Comparison of ENCODE assay signal across 22 mouse cellular contexts in the genomic region with DNA sequence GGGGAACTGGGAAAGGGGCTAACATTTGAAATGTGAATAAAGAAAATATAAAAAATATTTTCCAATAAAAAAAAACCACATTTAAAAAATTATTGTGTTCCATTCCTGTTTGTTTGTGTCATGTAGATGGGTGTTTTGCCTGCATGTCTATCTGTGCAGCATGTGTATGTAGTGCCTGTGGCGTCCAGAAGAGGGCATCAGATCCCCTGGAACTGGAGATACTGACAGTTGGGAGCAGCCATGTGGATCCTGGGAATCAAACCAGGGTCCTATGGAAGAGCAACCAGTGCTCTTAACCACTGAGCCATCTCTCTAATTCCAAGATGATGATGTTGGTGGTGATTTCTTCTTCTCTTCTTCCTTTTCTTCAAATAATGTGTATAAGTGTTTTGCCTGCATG. TPM values are rescaled to one million over a fixed set of nuclear protein-coding genes. Genes with fewer than 3 reads are reported as not detected.
DNase-seq lines count a peak whose midpoint lies in the region; ATAC-seq and TF ChIP-seq lines count a peak whose summit lies in the region.
"Had no signal": no experiment of that assay in that cellular context is flagged by ENCODE, and none has a peak within 500 bp of the region (broad histone marks: within the 10 kb centered on the region; RNA-seq: fewer than 3 reads in every experiment).

No protein-coding gene starts in this region.

- intact Hi-C loops in heart, postnatal 10 days (cut with DNase I): no loop called here

- no peaks in the 10 kb centered on the region for H3K36me3 ChIP-seq in heart, postnatal 0 days (replicated peaks; ENCODE audit: control insufficient read depth, insufficient read depth, low read length)
- H3K36me3 ChIP-seq in lung, postnatal 0 days (ENCODE audit: insufficient read depth, low read length): no peaks in the 10 kb centered on the region
- H3K36me3 ChIP-seq in G1E (replicated peaks): no peaks in the 10 kb centered on the region
- H3K36me3 ChIP-seq in liver, postnatal 0 days (replicated peaks; ENCODE audit: insufficient read depth, low read length): no peaks in the 10 kb centered on the region
- H3K36me3 ChIP-seq in kidney, embryonic 15.5 days: no peaks in the 10 kb centered on the region
- H3K36me3 ChIP-seq: limb, embryonic 12.5 days; midbrain, embryonic 13.5 days; neural tube, embryonic 15.5 days had no signal

- no peak overlapping the region for H3K4me2 ChIP-seq in heart, postnatal 0 days (ENCODE audit: low read depth, low read length)
- no peak overlapping the region for H3K4me2 ChIP-seq in lung, postnatal 0 days (replicated peaks; ENCODE audit: low read depth, low read length)
- no peak overlapping the region for H3K4me2 ChIP-seq in liver, postnatal 0 days (ENCODE audit: low read depth, low read length)
- H3K4me2 ChIP-seq in kidney, embryonic 15.5 days: no peak overlapping the region
- H3K4me2 ChIP-seq: forebrain, embryonic 13.5 days; heart, embryonic 11.5 days; limb, embryonic 12.5 days; midbrain, embryonic 13.5 days; neural tube, embryonic 15.5 days had no signal

- TF ChIP-seq CTCF in heart, postnatal 0 days (IDR thresholded peaks at IDR 0.05; ENCODE audit: low read depth): peak; percentile 14; the same call in 1 of the 2 replicates
- TF ChIP-seq CTCF in lung, postnatal 0 days (IDR thresholded peaks at IDR 0.05): peak; percentile 38
- TF ChIP-seq CTCF in G1E (IDR thresholded peaks at IDR 0.05; ENCODE audit: low read depth, low read length): peak; percentile 23; the same call in 1 of the 2 replicates
- TF ChIP-seq CTCF in liver, postnatal 0 days (IDR thresholded peaks at IDR 0.05; ENCODE audit: low read depth): peak; percentile 56

- no peak overlapping the region for H3K9ac ChIP-seq in heart, postnatal 0 days (replicated peaks; ENCODE audit: low read depth, low read length)
- no peak overlapping the region for H3K9ac ChIP-seq in lung, postnatal 0 days (replicated peaks; ENCODE audit: low read depth)
- H3K9ac ChIP-seq in liver, postnatal 0 days (replicated peaks): no peak overlapping the region
- H3K9ac ChIP-seq in kidney, embryonic 15.5 days: no peak overlapping the region
- H3K9ac ChIP-seq: forebrain, embryonic 13.5 days; limb, embryonic 12.5 days; midbrain, embryonic 13.5 days; neural tube, embryonic 15.5 days had no signal

- ATAC-seq in heart, postnatal 0 days (ENCODE audit: insufficient read depth, low read depth): no peak
- no peak for ATAC-seq in lung, postnatal 0 days
- no peak for ATAC-seq in G1E (ENCODE audit: extremely low read depth, insufficient number of reproducible peaks, low FRiP score, poor library complexity, severe bottlenecking)
- no peak for ATAC-seq in liver, postnatal 0 days
- ATAC-seq in kidney, embryonic 15.5 days (replicated peaks; ENCODE audit: low FRiP score): no peak
- ATAC-seq: forebrain, embryonic 13.5 days; hindbrain, postnatal 0 days; midbrain, embryonic 13.5 days had no signal

- no peak for TF ChIP-seq EP300 in heart, postnatal 0 days (IDR thresholded peaks at IDR 0.05; ENCODE audit: low read depth)
- no peak for TF ChIP-seq EP300 in lung, postnatal 0 days (IDR thresholded peaks at IDR 0.05)
- TF ChIP-seq EP300 in liver, postnatal 0 days (IDR thresholded peaks at IDR 0.05; ENCODE audit: low read depth): no peak

- no peaks in the 10 kb centered on the region for H3K9me3 ChIP-seq in heart, postnatal 0 days (replicated peaks; ENCODE audit: control insufficient read depth, low read length)
- no peaks in the 10 kb centered on the region for H3K9me3 ChIP-seq in lung, postnatal 0 days (ENCODE audit: low read length)
- H3K9me3 ChIP-seq in G1E (replicated peaks): no peaks in the 10 kb centered on the region
- H3K9me3 ChIP-seq in liver, postnatal 0 days (ENCODE audit: low read length): no peaks in the 10 kb centered on the region
- no peaks in the 10 kb centered on the region for H3K9me3 ChIP-seq in kidney, embryonic 15.5 days (replicated peaks)
- H3K9me3 ChIP-seq: forebrain, embryonic 13.5 days; limb, embryonic 12.5 days; midbrain, embryonic 13.5 days; neural tube, embryonic 15.5 days had no signal

- no peak overlapping the region for H3K27ac ChIP-seq in heart, postnatal 0 days (ENCODE audit: low read depth)
- no peak overlapping the region for H3K27ac ChIP-seq in lung, postnatal 0 days (ENCODE audit: low read length)
- no peak overlapping the region for H3K27ac ChIP-seq in liver, postnatal 0 days (ENCODE audit: low read depth)
- H3K27ac ChIP-seq in kidney, embryonic 15.5 days: no peak overlapping the region
- H3K27ac ChIP-seq: forebrain, embryonic 13.5 days; hindbrain, postnatal 0 days; left cerebral cortex, adult 2 months; limb, embryonic 12.5 days; midbrain, embryonic 13.5 days; neural tube, embryonic 15.5 days had no signal

- H3K27me3 ChIP-seq in heart, postnatal 0 days (ENCODE audit: control insufficient read depth, insufficient read depth, low read length): no peaks in the 10 kb centered on the region
- no peaks in the 10 kb centered on the region for H3K27me3 ChIP-seq in lung, postnatal 0 days (replicated peaks; ENCODE audit: insufficient read depth, low read length)
- H3K27me3 ChIP-seq in G1E (ENCODE audit: insufficient read depth, low read length): peaks cover 32% of the 10 kb centered on the region
- no peaks in the 10 kb centered on the region for H3K27me3 ChIP-seq in liver, postnatal 0 days (ENCODE audit: insufficient read depth, low read length)
- no peaks in the 10 kb centered on the region for H3K27me3 ChIP-seq in kidney, embryonic 15.5 days
- H3K27me3 ChIP-seq: forebrain, embryonic 13.5 days; limb, embryonic 12.5 days; midbrain, embryonic 13.5 days; neural tube, embryonic 15.5 days had no signal

- no peak for DNase-seq in heart, postnatal 0 days (ENCODE audit: low spot score)
- DNase-seq in heart, postnatal 10 days: no peak
- no peak for DNase-seq in lung, postnatal 0 days (ENCODE audit: low spot score)
- no peak for DNase-seq in lung, postnatal 25 days (ENCODE audit: low spot score)
- DNase-seq in G1E (ENCODE audit: low spot score): no peak
- DNase-seq in liver, postnatal 0 days: no peak
- no peak for DNase-seq in right cerebral cortex, postnatal 36 days (ENCODE audit: low spot score in 2 of 2)
- DNase-seq: adrenal gland, postnatal 25 days; cerebellum, postnatal 10 days; heart, postnatal 4 days; lung, adult 2 months; retina, postnatal 1 day; thymus, adult 2 months had no signal

- 32% methylated on average over 1 of the region's 1 CpGs for WGBS in heart, postnatal 0 days
- WGBS in lung, postnatal 0 days: 38% methylated on average over 1 of the region's 1 CpGs
- WGBS in liver, postnatal 0 days (ENCODE audit: insufficient replicate concordance): 45% methylated on average over 1 of the region's 1 CpGs
- 59% methylated on average over 1 of the region's 1 CpGs for WGBS in kidney, embryonic 15.5 days

- H3K4me3 ChIP-seq in heart, postnatal 0 days (ENCODE audit: low read depth, low read length): no peak overlapping the region
- no peak overlapping the region for H3K4me3 ChIP-seq in lung, postnatal 0 days (ENCODE audit: low read depth, low read length)
- H3K4me3 ChIP-seq in G1E (ENCODE audit: low read depth, low read length): no peak overlapping the region
- no peak overlapping the region for H3K4me3 ChIP-seq in liver, postnatal 0 days (ENCODE audit: low read depth, low read length)
- no peak overlapping the region for H3K4me3 ChIP-seq in kidney, embryonic 15.5 days (replicated peaks)
- H3K4me3 ChIP-seq: forebrain, embryonic 13.5 days; left cerebral cortex, adult 2 months; limb, embryonic 12.5 days; midbrain, embryonic 13.5 days; myocyte; neural tube, embryonic 15.5 days had no signal

- peaks cover 7% of the 10 kb centered on the region for H3K4me1 ChIP-seq in heart, postnatal 0 days (ENCODE audit: control insufficient read depth, insufficient read depth)
- H3K4me1 ChIP-seq in lung, postnatal 0 days (ENCODE audit: insufficient read depth, low read depth, low read length): no peaks in the 10 kb centered on the region; the same call in 1 of the 2 replicates
- peaks cover 13% of the 10 kb centered on the region for H3K4me1 ChIP-seq in G1E (ENCODE audit: insufficient read depth, low read depth, low read length)
- H3K4me1 ChIP-seq in liver, postnatal 0 days (ENCODE audit: insufficient read depth): peaks cover 11% of the 10 kb centered on the region; the same call in 1 of the 2 replicates
- H3K4me1 ChIP-seq in kidney, embryonic 15.5 days: peaks cover 9% of the 10 kb centered on the region
- H3K4me1 ChIP-seq: limb, embryonic 12.5 days had no signal

RNA-seq across cellular contexts. Expression of a gene that starts 3.9 kb away (rescaled TPM):
- 20.9 and 38.6 TPM in 2 replicates for total RNA-seq in heart, postnatal 0 days (2014; rRNA removed; ENCODE audit: low replicate concordance)
- 47.4 and 48.0 TPM in 2 replicates for polyA plus RNA-seq in heart, postnatal 0 days (2015; fragmentation: Nextera tagmentation; extraction: Ambion mirVana)
- 10 to 100 TPM; 54.7 to 57.2 TPM for total RNA-seq in heart, postnatal 10 days (2021)
- 45.4 and 50.2 TPM in 2 replicates for polyA plus RNA-seq in lung, postnatal 0 days (2015; fragmentation: Nextera tagmentation; extraction: Ambion mirVana)
- total RNA-seq in G1E (2014; fragmentation: Nextera tagmentation) (237 and 247 TPM in 2 replicates), G1E (2017) (129 and 155 TPM in 2 replicates)
- 29.6 and 68.6 TPM in 2 replicates for polyA plus RNA-seq in G1E (2012)
- polyA plus RNA-seq in liver, postnatal 0 days (2015; fragmentation: Nextera tagmentation; extraction: Ambion mirVana): 45.9 and 52.5 TPM in 2 replicates
- 169 and 183 TPM in 2 replicates for polyA plus RNA-seq in kidney, embryonic 15.5 days (2015; fragmentation: Nextera tagmentation; extraction: Ambion mirVana)

RNA-seq across cellular contexts. Expression of a gene that starts 46.7 kb away (rescaled TPM):
- 9.0 and 10.8 TPM in 2 replicates for total RNA-seq in heart, postnatal 0 days (2014; rRNA removed; ENCODE audit: low replicate concordance)
- 16.7 and 18.3 TPM in 2 replicates for polyA plus RNA-seq in heart, postnatal 0 days (2015; fragmentation: Nextera tagmentation; extraction: Ambion mirVana)
- total RNA-seq in heart, postnatal 10 days (2021): 10 to 100 TPM; 24.5 to 27.3 TPM
- 26.1 and 30.3 TPM in 2 replicates for polyA plus RNA-seq in lung, postnatal 0 days (2015; fragmentation: Nextera tagmentation; extraction: Ambion mirVana)
- total RNA-seq in G1E (2014; fragmentation: Nextera tagmentation) (5.8 and 7.0 TPM in 2 replicates), G1E (2017) (9.3 and 12.6 TPM in 2 replicates)
- 10.2 and 13.4 TPM in 2 replicates for polyA plus RNA-seq in G1E (2012)
- 3.3 and 3.7 TPM in 2 replicates for polyA plus RNA-seq in liver, postnatal 0 days (2015; fragmentation: Nextera tagmentation; extraction: Ambion mirVana)
- polyA plus RNA-seq in kidney, embryonic 15.5 days (2015; fragmentation: Nextera tagmentation; extraction: Ambion mirVana): 41.4 and 45.1 TPM in 2 replicates

RNA-seq across cellular contexts. Expression of a gene that starts 46.7 kb away (rescaled TPM):
- 31.8 and 37.7 TPM in 2 replicates for total RNA-seq in heart, postnatal 0 days (2014; rRNA removed; ENCODE audit: low replicate concordance)
- 27.8 and 30.5 TPM in 2 replicates for polyA plus RNA-seq in heart, postnatal 0 days (2015; fragmentation: Nextera tagmentation; extraction: Ambion mirVana)
- total RNA-seq in heart, postnatal 10 days (2021): 10 to 100 TPM; 33.8 to 41.8 TPM
- 14.5 TPM in 2 replicates for polyA plus RNA-seq in lung, postnatal 0 days (2015; fragmentation: Nextera tagmentation; extraction: Ambion mirVana)
- total RNA-seq in G1E (2014; fragmentation: Nextera tagmentation): 15.7 and 19.5 TPM in 2 replicates
- total RNA-seq in G1E (2017): 24.0 and 28.5 TPM in 2 replicates
- polyA plus RNA-seq in G1E (2012): 2.9 and 4.6 TPM in 2 replicates
- 5.0 and 5.9 TPM in 2 replicates for polyA plus RNA-seq in liver, postnatal 0 days (2015; fragmentation: Nextera tagmentation; extraction: Ambion mirVana)
- polyA plus RNA-seq in kidney, embryonic 15.5 days (2015; fragmentation: Nextera tagmentation; extraction: Ambion mirVana): 24.6 and 26.0 TPM in 2 replicates
